Mouse (Mus musculus): ENCODE data around the gene Procr. TPM values are rescaled to one million over a fixed set of nuclear protein-coding genes. Genes with fewer than 3 reads are reported as not detected.
A peak's percentile ranks its signal among the peaks of the same experiment; 100 is the strongest.

The Procr gene
- 1.4 and 2.6 TPM in 2 replicates for polyA plus RNA-seq (2016; fragmentation: Nextera tagmentation; extraction: Ambion mirVana)

- H3K4me2 ChIP-seq, result peak within 1 kb of the TSS; percentile 58
- peak within 1 kb of the TSS; percentile 44 for H3K9ac ChIP-seq
- peaks cover 9% of the 10 kb centered on the region for H3K4me1 ChIP-seq
- peak within 1 kb of the TSS; percentile 32 for H3K4me3 ChIP-seq (replicated peaks)
- H3K27ac ChIP-seq, result no peak within 1 kb of the TSS
- no peaks in the 10 kb centered on the region for H3K36me3 ChIP-seq (replicated peaks)
- H3K27me3 ChIP-seq, result peaks cover 14% of the 10 kb centered on the region
- no peak for ATAC-seq (ENCODE audit: low FRiP score)
- WGBS, result 3% methylated on average over 25 of the region's 25 CpGs
- no peaks in the 10 kb centered on the region for H3K9me3 ChIP-seq
Measured at GRCm38 (mm10) chr2:155751014-155751786, at the start of gene Procr. Gene Procr (plus strand): TSS chr2:155751117.

- 92% methylated on average over 19 of the region's 19 CpGs for WGBS
- H3K27ac ChIP-seq, result no peak overlapping the region
- no peaks in the 10 kb centered on the region for H3K4me1 ChIP-seq
- ATAC-seq (ENCODE audit: low FRiP score), result no peak
- H3K27me3 ChIP-seq, result no peaks in the 10 kb centered on the region
- H3K4me3 ChIP-seq (replicated peaks), result no peak overlapping the region
- H3K36me3 ChIP-seq (replicated peaks), result peaks cover 34% of the 10 kb centered on the region
- H3K4me2 ChIP-seq, result no peak overlapping the region
- no peak overlapping the region for H3K9ac ChIP-seq
- H3K9me3 ChIP-seq, result no peaks in the 10 kb centered on the region
Measured at GRCm38 (mm10) chr2:155701399-155701919, 49.5 kb upstream of the Procr start.

GRCm38 (mm10) chr2:155703630-155704029, 47.3 kb upstream of the Procr start:
- Histone ChIP-seq H3K4me3 (replicated peaks) (no peak overlapping the region), H3K36me3 (replicated peaks) (peaks cover 46% of the 10 kb centered on the region), H3K4me1 (no peaks in the 10 kb centered on the region), H3K27me3 (no peaks in the 10 kb centered on the region), H3K9ac (no peak overlapping the region), H3K9me3 (no peaks in the 10 kb centered on the region), H3K27ac (peak overlapping the region; percentile 77), H3K4me2 (no peak overlapping the region)
- peak; percentile 57; the same call in 1 of the 2 replicates for ATAC-seq (ENCODE audit: low FRiP score)
- 16% methylated on average over 4 of the region's 4 CpGs for WGBS

GRCm38 (mm10) chr2:155707251-155707650, 43.7 kb upstream of the Procr start:
- Histone ChIP-seq H3K27ac (no peak overlapping the region), H3K27me3 (no peaks in the 10 kb centered on the region), H3K9me3 (no peaks in the 10 kb centered on the region), H3K4me1 (no peaks in the 10 kb centered on the region), H3K9ac (no peak overlapping the region), H3K36me3 (replicated peaks) (peaks cover 61% of the 10 kb centered on the region), H3K4me3 (replicated peaks) (no peak overlapping the region), H3K4me2 (no peak overlapping the region)
- WGBS, result 89% methylated on average over 4 of the region's 4 CpGs
- no peak for ATAC-seq (ENCODE audit: low FRiP score)

- WGBS, result 90% methylated on average over 11 of the region's 11 CpGs
- no peak overlapping the region for H3K4me2 ChIP-seq
- no peak for ATAC-seq (ENCODE audit: low FRiP score)
Measured at GRCm38 (mm10) chr2:155710557-155710956, 40.4 kb upstream of the Procr start.

GRCm38 (mm10) chr2:155717082-155717990, 33.6 kb upstream of the Procr start:
- Histone ChIP-seq H3K36me3 (replicated peaks) (peaks cover 46% of the 10 kb centered on the region), H3K4me1 (no peaks in the 10 kb centered on the region), H3K4me2 (no peak overlapping the region), H3K4me3 (replicated peaks) (no peak overlapping the region), H3K27me3 (no peaks in the 10 kb centered on the region), H3K27ac (no peak overlapping the region), H3K9me3 (no peaks in the 10 kb centered on the region), H3K9ac (no peak overlapping the region)
- no peak for ATAC-seq (ENCODE audit: low FRiP score)
- 88% methylated on average over 12 of the region's 12 CpGs for whole genome bisulfite sequencing

More at GRCm38 (mm10) chr2:155710557-155710956, 40.4 kb upstream of the Procr start:
- Histone ChIP-seq H3K36me3 (replicated peaks) (peaks cover 68% of the 10 kb centered on the region), H3K4me3 (replicated peaks) (no peak overlapping the region), H3K27ac (no peak overlapping the region), H3K9ac (no peak overlapping the region), H3K4me1 (no peaks in the 10 kb centered on the region), H3K27me3 (no peaks in the 10 kb centered on the region), H3K9me3 (no peaks in the 10 kb centered on the region)

- no peak overlapping the region for H3K4me2 ChIP-seq
- WGBS, result 89% methylated on average over 5 of the region's 5 CpGs
- no peak for ATAC-seq (ENCODE audit: low FRiP score)
- H3K9ac ChIP-seq, result no peak overlapping the region
- no peak overlapping the region for H3K4me3 ChIP-seq (replicated peaks)
- no peaks in the 10 kb centered on the region for H3K9me3 ChIP-seq
- H3K36me3 ChIP-seq (replicated peaks), result peaks cover 31% of the 10 kb centered on the region
- H3K27me3 ChIP-seq, result no peaks in the 10 kb centered on the region
- H3K27ac ChIP-seq, result no peak overlapping the region
- H3K4me1 ChIP-seq, result no peaks in the 10 kb centered on the region
Measured at GRCm38 (mm10) chr2:155720585-155720984, 30.3 kb upstream of the Procr start.

- peaks cover 21% of the 10 kb centered on the region for H3K36me3 ChIP-seq (replicated peaks)
- H3K9me3 ChIP-seq, result no peaks in the 10 kb centered on the region
- 85% methylated on average over 5 of the region's 5 CpGs for WGBS
- H3K27ac ChIP-seq, result no peak overlapping the region
- no peak overlapping the region for H3K9ac ChIP-seq
- H3K4me2 ChIP-seq, result no peak overlapping the region
- no peaks in the 10 kb centered on the region for H3K27me3 ChIP-seq
- peaks cover 12% of the 10 kb centered on the region for H3K4me1 ChIP-seq
- ATAC-seq (ENCODE audit: low FRiP score), result no peak
- no peak overlapping the region for H3K4me3 ChIP-seq (replicated peaks)
Measured at GRCm38 (mm10) chr2:155724036-155724435, 26.9 kb upstream of the Procr start.

GRCm38 (mm10) chr2:155724526-155724925, 26.4 kb upstream of the Procr start:
- Histone ChIP-seq H3K9me3 (no peaks in the 10 kb centered on the region), H3K4me1 (peaks cover 12% of the 10 kb centered on the region), H3K9ac (no peak overlapping the region), H3K36me3 (replicated peaks) (peaks cover 16% of the 10 kb centered on the region), H3K4me2 (no peak overlapping the region), H3K4me3 (replicated peaks) (no peak overlapping the region), H3K27me3 (no peaks in the 10 kb centered on the region), H3K27ac (no peak overlapping the region)
- 93% methylated on average over 6 of the region's 6 CpGs for WGBS
- ATAC-seq (ENCODE audit: low FRiP score), result no peak

GRCm38 (mm10) chr2:155726302-155726701, 24.6 kb upstream of the Procr start:
- no peak overlapping the region for H3K9ac ChIP-seq
- H3K4me1 ChIP-seq, result peaks cover 12% of the 10 kb centered on the region
- H3K27me3 ChIP-seq, result no peaks in the 10 kb centered on the region
- H3K36me3 ChIP-seq (replicated peaks), result peaks cover 7% of the 10 kb centered on the region
- H3K27ac ChIP-seq, result no peak overlapping the region
- WGBS, result 86% methylated on average over 7 of the region's 7 CpGs
- ATAC-seq (ENCODE audit: low FRiP score), result no peak
- no peak overlapping the region for H3K4me3 ChIP-seq (replicated peaks)
- H3K9me3 ChIP-seq, result no peaks in the 10 kb centered on the region
- H3K4me2 ChIP-seq, result no peak overlapping the region

- H3K27me3 ChIP-seq, result no peaks in the 10 kb centered on the region
- H3K9ac ChIP-seq, result no peak overlapping the region
- H3K4me2 ChIP-seq, result peak overlapping the region; percentile 96; the same call in 1 of the 2 replicates
- ATAC-seq (ENCODE audit: low FRiP score), result no peak
- H3K27ac ChIP-seq, result no peak overlapping the region
- peaks cover 12% of the 10 kb centered on the region for H3K4me1 ChIP-seq
- no peak overlapping the region for H3K4me3 ChIP-seq (replicated peaks)
- no peaks in the 10 kb centered on the region for H3K36me3 ChIP-seq (replicated peaks)
- 82% methylated on average over 7 of the region's 7 CpGs for WGBS
- no peaks in the 10 kb centered on the region for H3K9me3 ChIP-seq
Measured at GRCm38 (mm10) chr2:155727764-155728395, 23.0 kb upstream of the Procr start.

GRCm38 (mm10) chr2:155728742-155729141, 22.2 kb upstream of the Procr start:
- no peaks in the 10 kb centered on the region for H3K27me3 ChIP-seq
- peak overlapping the region; percentile 85 for H3K9ac ChIP-seq
- 6% methylated on average over 15 of the region's 15 CpGs for WGBS
- peak overlapping the region; percentile 96 for H3K4me2 ChIP-seq
- peak overlapping the region; percentile 54; the same call in 1 of the 2 replicates for H3K27ac ChIP-seq
- H3K4me3 ChIP-seq (replicated peaks), result peak overlapping the region; percentile 94
- no peaks in the 10 kb centered on the region for H3K36me3 ChIP-seq (replicated peaks)
- 0 out of 2 replicates have a peak, but pooled peaks have one; percentile 5 for ATAC-seq (ENCODE audit: low FRiP score)
- H3K4me1 ChIP-seq, result peaks cover 12% of the 10 kb centered on the region
- no peaks in the 10 kb centered on the region for H3K9me3 ChIP-seq
